Mouse (Mus musculus) heart, postnatal 0 days (tissue): ENCODE results near the gene Egfl8.

Source experiments
- CTCF ChIP-seq: IDR thresholded peaks from 2 replicates; pipeline ENCODE4 v1.5.1; 2016; ENCODE audit warnings: antibody characterized with exemption, control low read depth, low read depth
- EP300 ChIP-seq: IDR thresholded peaks from 2 replicates; pipeline ENCODE4 v1.6.1; 2016; ENCODE audit warnings: antibody characterized with exemption, low read depth

GRCm38 (mm10) chr17:34590154-34590987 lies 25.4 kb downstream of the Egfl8 start:
- TF ChIP-seq CTCF (no peak), EP300 (no peak)
